Mouse (Mus musculus) cerebellum, adult 2 months (tissue): Measurements from ENCODE around the gene Espl1. TPM values are rescaled to one million over a fixed set of nuclear protein-coding genes. Genes with fewer than 3 reads are reported as not detected.
A peak's percentile ranks its signal among the peaks of the same experiment; 100 is the strongest.

Experiments
- DNase-seq, 2 experiments: peaks; one replicate each; pipeline ENCODE4 v3.0.0; 2021
- H3K27ac ChIP-seq: fragments of 200-500 bp; 2 replicates; pipeline ENCODE4 v1.5.1; 2012; ENCODE audit warnings: low read length, control low read depth, inconsistent platforms; ENCODE audit not compliant: insufficient read depth
- H3K27me3 ChIP-seq: fragments of 200-500 bp; 2 replicates; pipeline ENCODE4 v1.6.1; 2012; ENCODE audit warnings: inconsistent platforms, mild to moderate bottlenecking, low read length, moderate library complexity; ENCODE audit not compliant: control insufficient read depth, insufficient read depth
- H3K4me1 ChIP-seq: fragments of 200-500 bp; 2 replicates; pipeline ENCODE4 v1.6.1; 2011; ENCODE audit warnings: low read length; ENCODE audit not compliant: control insufficient read depth, insufficient read depth
- H3K4me3 ChIP-seq: fragments of 200-500 bp; replicated peaks from 2 replicates; pipeline ENCODE3; 2011; ENCODE audit warnings: mild to moderate bottlenecking, low read depth, low read length, control low read depth; ENCODE audit not compliant: insufficient read depth
- CTCF ChIP-seq: fragments of 200-500 bp; IDR thresholded peaks from 2 replicates; pipeline ENCODE4 v1.5.1; 2011; ENCODE audit warnings: low read depth, mild to moderate bottlenecking, control low read depth, low read length, moderate library complexity, borderline replicate concordance; ENCODE audit not compliant: insufficient read depth
- POLR2A ChIP-seq: fragments of 200-500 bp; IDR thresholded peaks from 2 replicates; pipeline ENCODE4 v1.6.1; 2011; ENCODE audit warnings: low read length, control low read depth, borderline replicate concordance; ENCODE audit not compliant: insufficient read depth
- WGBS: fragments of 180-500 bp; shearing (Covaris S2); methylation state at CpG from one replicate; pipeline ENCODE4 v1.1.7; 2018; 5-methylcytosine and 5-hydroxymethylcytosine counted together
- polyA plus RNA-seq: library from polyadenylated mRNA; depleted of rRNA; stranded (reverse); fragments of >200 nt; gene quantifications from 2 replicates; pipeline ENCODE4 v1.2.3, GENCODE M21; 2012

Gene Espl1
- polyA plus RNA-seq, 1 experiment, result 0.62 TPM

DNA sequence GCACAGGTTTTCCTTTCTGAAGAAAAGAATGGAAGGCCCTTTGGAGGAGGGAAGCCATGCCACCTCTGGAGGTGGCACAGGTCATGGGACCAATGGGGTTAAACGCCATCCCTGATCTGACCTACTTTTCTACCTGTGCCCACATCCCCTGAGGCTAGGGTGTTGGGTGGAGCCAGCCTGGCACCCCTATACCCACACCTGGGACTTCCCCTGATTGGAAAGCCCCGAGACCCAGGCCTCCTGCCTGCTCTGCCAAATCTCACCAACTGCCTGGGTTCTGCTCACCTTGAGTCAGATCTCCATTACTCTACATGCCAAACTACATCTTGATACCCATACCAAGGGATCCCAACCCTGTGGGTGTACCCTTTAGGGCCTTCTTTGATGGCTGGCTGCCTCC lies 33.0 kb upstream of the Espl1 start:
- Histone ChIP-seq H3K4me3 (no peak overlapping the region), H3K4me1 (no peaks in the 10 kb centered on the region), H3K27ac (no peak overlapping the region), H3K27me3 (no peaks in the 10 kb centered on the region)
- DNase-seq, result no peak
- TF ChIP-seq POLR2A (no peak), CTCF (no peak)
- WGBS, result 72% methylated on average over 2 of the region's 2 CpGs

DNA sequence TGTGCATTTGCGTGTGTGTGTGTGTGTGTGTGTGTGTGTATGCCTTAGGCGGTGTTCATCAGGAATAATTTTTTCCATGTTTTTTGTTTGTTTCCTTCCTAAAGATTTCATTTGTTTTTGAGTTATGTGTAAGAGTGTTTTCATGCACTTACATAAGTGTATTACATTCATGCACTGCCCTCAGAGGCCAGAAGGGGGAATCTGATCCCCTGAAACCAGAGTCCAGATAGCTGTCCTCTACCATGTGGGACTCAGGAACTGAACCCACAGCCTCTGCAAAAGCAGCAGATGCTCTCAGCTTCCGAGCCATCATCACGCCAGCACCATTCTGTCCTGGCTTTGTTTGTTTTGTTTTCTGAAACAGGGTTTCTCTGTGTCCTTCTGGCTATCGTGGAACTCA lies 30.5 kb upstream of the Espl1 start:
- Histone ChIP-seq H3K4me3 (no peak overlapping the region), H3K4me1 (no peaks in the 10 kb centered on the region), H3K27me3 (no peaks in the 10 kb centered on the region), H3K27ac (no peak overlapping the region)
- 86% methylated on average over 5 of the region's 5 CpGs for WGBS
- TF ChIP-seq CTCF (no peak), POLR2A (no peak)
- DNase-seq, result no peak

DNA sequence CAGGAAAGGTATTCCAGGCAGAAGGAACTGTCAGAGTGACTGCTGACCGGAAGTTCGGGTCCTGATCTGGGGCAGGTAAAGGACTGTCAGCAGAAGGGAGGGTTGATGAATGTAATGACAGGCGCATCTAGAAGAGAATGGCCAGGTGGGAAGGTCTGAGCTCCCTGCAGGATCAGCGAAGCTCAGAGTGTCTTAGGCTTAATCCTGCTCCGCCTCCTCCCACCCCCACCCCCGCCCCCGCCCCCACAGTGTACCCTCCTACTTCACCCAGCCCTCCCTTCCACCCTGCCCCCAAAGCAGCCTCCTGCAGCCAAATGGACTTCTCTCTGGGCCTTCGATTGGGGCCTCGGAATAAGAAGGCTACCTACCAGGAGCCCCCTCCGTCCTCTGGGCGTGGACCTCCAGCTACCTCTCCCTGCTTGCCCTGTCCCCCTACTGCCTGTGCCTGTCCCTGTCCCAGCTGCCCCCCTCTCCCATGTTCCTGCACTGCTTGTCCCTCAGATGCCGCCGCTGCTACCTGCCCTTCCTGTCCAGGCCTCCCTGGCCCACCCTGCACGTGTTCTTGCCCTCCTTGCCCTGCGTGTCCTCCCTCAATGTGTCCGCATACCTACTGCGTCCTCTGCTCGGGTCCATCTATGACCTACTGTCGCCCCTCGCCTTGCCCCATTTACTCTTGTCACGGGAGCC lies 25.6 kb upstream of the Espl1 start, which contains the start of gene Gm9918:
Gm9918 (plus strand) TSS at position 290 of the 687 bp plus-strand sequence.
- 14% methylated on average over 20 of the region's 21 CpGs for WGBS
- H3K4me3 ChIP-seq, result no peak within 1 kb of the TSS
- no peak within 1 kb of the TSS for H3K27ac ChIP-seq
- no peaks in the 10 kb centered on the region for H3K4me1 ChIP-seq
- TF ChIP-seq POLR2A (no peak), CTCF (no peak)
- no peak for DNase-seq
- no peaks in the 10 kb centered on the region for H3K27me3 ChIP-seq

DNA sequence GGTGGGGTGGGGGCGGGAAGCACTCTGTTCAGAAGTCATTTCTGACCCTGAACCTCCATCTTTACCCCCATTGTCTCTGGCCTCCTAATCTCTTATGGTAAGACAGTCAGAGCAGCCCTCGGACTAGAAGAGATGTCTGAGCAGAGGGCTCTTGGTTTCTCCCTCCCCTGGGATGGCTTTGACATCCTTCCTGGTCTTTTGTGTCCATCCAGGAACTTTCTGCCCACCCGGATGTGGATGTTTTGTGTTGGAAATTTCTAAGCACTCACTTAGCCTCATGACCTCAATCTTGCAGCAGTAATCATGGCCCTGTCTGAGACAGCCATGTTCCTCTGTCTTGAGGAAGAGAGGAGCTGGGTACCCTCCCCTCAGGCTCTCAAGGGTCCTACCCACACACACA lies 24.6 kb upstream of the Espl1 start:
- Histone ChIP-seq H3K27me3 (no peaks in the 10 kb centered on the region), H3K27ac (no peak overlapping the region), H3K4me3 (no peak overlapping the region), H3K4me1 (no peaks in the 10 kb centered on the region)
- DNase-seq, result no peak
- TF ChIP-seq CTCF (no peak), POLR2A (no peak)
- 40% methylated on average over 3 of the region's 3 CpGs for WGBS

DNA sequence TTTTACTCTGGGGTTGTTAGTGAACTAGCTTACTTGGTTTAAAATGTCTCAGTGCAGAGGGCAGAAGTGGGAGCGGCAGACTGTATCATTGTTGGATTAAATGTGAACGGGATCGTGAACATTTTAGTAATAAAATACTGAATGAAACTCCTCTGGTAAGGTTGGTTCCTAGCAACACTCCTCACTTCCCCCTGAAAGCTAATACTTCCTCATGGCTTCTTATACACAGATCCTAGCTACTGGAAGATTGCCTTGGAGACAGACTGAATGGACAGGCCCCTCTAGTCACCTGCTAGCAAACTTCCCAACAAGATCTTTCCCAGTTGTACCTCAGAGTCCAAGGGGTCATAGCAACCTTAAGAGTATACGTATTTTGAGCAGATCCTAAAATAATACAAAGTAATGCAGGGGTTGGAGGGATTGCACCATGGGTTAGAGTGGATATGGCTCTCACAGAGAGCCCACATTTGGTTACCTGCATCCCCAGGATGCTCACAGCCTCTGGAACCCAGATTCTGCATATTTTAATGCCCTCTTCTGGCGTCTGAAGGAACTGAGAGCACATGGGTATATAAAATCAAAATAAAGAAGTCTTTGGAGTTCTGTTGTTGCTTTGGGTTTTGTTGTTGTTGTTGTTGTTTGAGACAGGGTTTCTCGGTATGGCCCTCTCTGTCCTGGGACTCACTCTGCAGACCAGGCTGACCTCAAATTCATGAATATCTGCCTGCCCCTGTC lies 21.9 kb upstream of the Espl1 start:
- H3K27ac ChIP-seq, result no peak overlapping the region
- H3K27me3 ChIP-seq, result no peaks in the 10 kb centered on the region
- no peaks in the 10 kb centered on the region for H3K4me1 ChIP-seq
- no peak for TF ChIP-seq POLR2A
- TF ChIP-seq CTCF, result no peak
- DNase-seq, result no peak
- H3K4me3 ChIP-seq, result no peak overlapping the region
- 75% methylated on average over 6 of the region's 6 CpGs for WGBS

DNA sequence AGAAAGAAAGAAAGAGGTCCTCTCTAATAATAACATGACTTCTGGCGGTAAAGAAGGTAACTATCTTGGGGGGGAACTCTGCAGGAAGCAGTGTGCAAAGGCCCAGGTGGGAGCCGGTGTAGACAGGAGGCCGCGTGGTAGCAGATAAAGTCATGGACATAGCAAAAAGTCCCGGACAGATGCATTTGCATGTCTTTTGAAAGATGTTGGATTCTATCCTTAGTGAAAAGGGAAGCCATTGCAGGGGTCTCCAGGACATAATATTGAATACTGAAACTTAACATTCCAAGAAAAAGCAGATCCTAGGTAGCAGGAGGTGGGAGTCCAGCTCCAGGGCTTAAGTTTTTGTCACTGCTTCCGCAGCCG lies 17.4 kb upstream of the Espl1 start:
- H3K4me3 ChIP-seq, result peak overlapping the region; percentile 71
- WGBS, result 31% methylated on average over 7 of the region's 7 CpGs
- no peak for DNase-seq

DNA sequence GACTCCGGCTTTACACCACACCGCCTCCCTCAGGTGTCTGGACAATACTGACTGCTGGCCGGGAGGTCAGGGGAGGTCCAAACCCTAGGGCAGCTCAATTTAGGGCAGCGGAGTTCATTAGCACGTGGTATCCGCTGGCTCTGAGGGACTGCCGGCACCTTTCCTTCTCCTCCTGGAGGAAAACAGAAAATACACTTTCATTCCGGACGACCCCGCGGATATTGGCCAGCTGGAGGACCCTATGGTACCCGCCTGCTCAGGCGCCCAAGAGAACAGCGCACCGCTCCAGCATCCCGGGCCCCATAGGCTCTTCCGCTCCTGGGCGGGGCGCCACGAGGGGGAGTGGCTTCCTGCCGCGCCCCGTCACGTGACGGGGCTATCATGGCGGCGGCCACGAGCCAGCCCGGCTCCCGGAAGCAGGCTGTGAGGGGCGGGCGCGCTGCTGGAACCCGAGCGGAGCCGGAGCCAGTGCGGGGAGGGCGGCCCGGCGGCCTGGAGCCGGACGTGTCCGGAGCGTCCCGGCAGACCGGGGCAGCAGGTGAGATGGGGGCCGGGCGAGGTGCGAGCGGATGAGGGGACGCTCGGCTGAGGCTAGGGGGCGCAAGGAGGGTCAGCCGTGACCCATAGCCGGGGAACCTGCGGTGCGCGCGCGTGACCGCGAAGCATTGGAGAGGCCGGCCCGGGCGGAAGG lies 16.8 kb upstream of the Espl1 start, which contains the start of gene Mfsd5:
Mfsd5 (plus strand) TSS at position 363 of the 691 bp plus-strand sequence.
- WGBS, result under 1% methylated on average over 65 of the region's 65 CpGs
- H3K4me3 ChIP-seq, result peak within 1 kb of the TSS; percentile 71
- peak; percentile 90 to 91 for DNase-seq
- H3K27me3 ChIP-seq, result no peaks in the 10 kb centered on the region
- peaks cover 8% of the 10 kb centered on the region; the same call in 1 of the 2 replicates for H3K4me1 ChIP-seq
- peak within 1 kb of the TSS; percentile 73 for H3K27ac ChIP-seq
- TF ChIP-seq CTCF (peak; percentile 20; the same call in 1 of the 2 replicates), POLR2A (peak; percentile 84)

More for the DNA sequence above, 17.4 kb upstream of the Espl1 start:
- H3K4me1 ChIP-seq, result peaks cover 8% of the 10 kb centered on the region; the same call in 1 of the 2 replicates
- H3K27me3 ChIP-seq, result no peaks in the 10 kb centered on the region
- TF ChIP-seq POLR2A (no peak), CTCF (no peak)
- no peak overlapping the region for H3K27ac ChIP-seq
